Mouse (Mus musculus) hindbrain, embryonic 15.5 days (tissue): ENCODE measurements around the gene Pdxp. TPM values are rescaled to one million over a fixed set of nuclear protein-coding genes. Genes with fewer than 3 reads are reported as not detected.
A peak's percentile ranks its signal among the peaks of the same experiment; 100 is the strongest.

Experiments used
- ATAC-seq: fragments of 200-750 bp; cut with Nextera tagmentation; 2 replicates; pipeline ENCODE4 v1.8.0; 2017; ENCODE audit warnings: low read depth, moderate number of reproducible peaks, moderate TSS enrichment; ENCODE audit not compliant: low FRiP score
- H3K27ac ChIP-seq: fragments of 300-500 bp; sonication (generic); replicated peaks from 2 replicates; pipeline ENCODE4 v1.5.1; 2015; ENCODE audit warnings: mild to moderate bottlenecking, inconsistent platforms
- H3K27me3 ChIP-seq: fragments of 300-500 bp; sonication (generic); 2 replicates; pipeline ENCODE4 v1.6.1; 2015; ENCODE audit warnings: control low read depth, inconsistent platforms
- H3K36me3 ChIP-seq: fragments of 300-500 bp; sonication (generic); 2 replicates; pipeline ENCODE4 v1.6.1; 2015; ENCODE audit warnings: control low read depth, inconsistent platforms
- H3K4me1 ChIP-seq: fragments of 300-500 bp; sonication (generic); replicated peaks from 2 replicates; pipeline ENCODE4 v1.6.1; 2015; ENCODE audit warnings: control low read depth, inconsistent platforms
- H3K4me2 ChIP-seq: fragments of 300-500 bp; sonication (generic); 2 replicates; pipeline ENCODE4 v1.6.1; 2015; ENCODE audit warnings: moderate library complexity, mild to moderate bottlenecking, inconsistent platforms
- H3K4me3 ChIP-seq: fragments of 300-500 bp; sonication (generic); 2 replicates; pipeline ENCODE4 v1.5.1; 2015; ENCODE audit warnings: mild to moderate bottlenecking, inconsistent platforms
- H3K9ac ChIP-seq: fragments of 300-500 bp; sonication (generic); 2 replicates; pipeline ENCODE4 v1.6.1; 2015; ENCODE audit warnings: inconsistent platforms
- H3K9me3 ChIP-seq: fragments of 300-500 bp; sonication (generic); 2 replicates; pipeline ENCODE4 v1.6.1; 2016; ENCODE audit warnings: control low read depth, inconsistent platforms
- WGBS: fragments of 180-500 bp; shearing (Covaris S2); methylation state at CpG from one replicate; pipeline ENCODE4 v1.1.7; 2015; 5-methylcytosine and 5-hydroxymethylcytosine counted together
- polyA plus RNA-seq: library from polyadenylated mRNA; unstranded; fragments of >200 nt; fragmentation: Nextera tagmentation; extraction: Ambion mirVana; gene quantifications from 2 replicates; pipeline ENCODE4 v1.2.1, GENCODE M21; 2015

Pdxp gene
- polyA plus RNA-seq: 96.1 and 110 TPM in 2 replicates

GRCm38 (mm10) chr15:78913632-78914090, at the start of gene Pdxp:
Gene Pdxp (plus strand): TSS chr15:78913919.
- Histone ChIP-seq H3K4me1 (peaks cover 42% of the 10 kb centered on the region), H3K9ac (peak within 1 kb of the TSS; percentile 82), H3K27me3 (no peaks in the 10 kb centered on the region), H3K4me3 (peak within 1 kb of the TSS; percentile 88), H3K4me2 (peak within 1 kb of the TSS; percentile 81), H3K27ac (peak within 1 kb of the TSS; percentile 97), H3K36me3 (no peaks in the 10 kb centered on the region), H3K9me3 (no peaks in the 10 kb centered on the region)
- peak; percentile 95 for ATAC-seq
- under 1% methylated on average over 48 of the region's 51 CpGs for WGBS

- H3K9me3 ChIP-seq: no peaks in the 10 kb centered on the region
- no peaks in the 10 kb centered on the region for H3K36me3 ChIP-seq
- peak overlapping the region; percentile 14; the same call in 1 of the 2 replicates for H3K4me2 ChIP-seq
- H3K27ac ChIP-seq: peak overlapping the region; percentile 74
- WGBS: 30% methylated on average over 9 of the region's 9 CpGs
- no peak overlapping the region for H3K9ac ChIP-seq
- no peaks in the 10 kb centered on the region for H3K27me3 ChIP-seq
- ATAC-seq: peak; percentile 76
- 0 out of 2 replicates have a peak, but pooled peaks cover 5% of the 10 kb centered on the region for H3K4me1 ChIP-seq
- H3K4me3 ChIP-seq: no peak overlapping the region
Measured at GRCm38 (mm10) chr15:78868398-78868797, 45.3 kb upstream of the Pdxp start.

- Histone ChIP-seq H3K36me3 (no peaks in the 10 kb centered on the region), H3K4me2 (peak overlapping the region; percentile 14; the same call in 1 of the 2 replicates), H3K9me3 (no peaks in the 10 kb centered on the region), H3K4me3 (no peak overlapping the region), H3K27me3 (no peaks in the 10 kb centered on the region), H3K27ac (peak overlapping the region; percentile 74), H3K4me1 (0 out of 2 replicates have a peak, but pooled peaks cover 5% of the 10 kb centered on the region), H3K9ac (no peak overlapping the region)
- 29% methylated on average over 7 of the region's 7 CpGs for WGBS
- ATAC-seq: peak; percentile 71
Measured at GRCm38 (mm10) chr15:78868826-78869233, 44.9 kb upstream of the Pdxp start.

- Histone ChIP-seq H3K4me3 (no peak overlapping the region), H3K36me3 (no peaks in the 10 kb centered on the region), H3K27ac (no peak overlapping the region), H3K9ac (no peak overlapping the region), H3K9me3 (no peaks in the 10 kb centered on the region), H3K27me3 (no peaks in the 10 kb centered on the region), H3K4me1 (0 out of 2 replicates have a peak, but pooled peaks cover 5% of the 10 kb centered on the region), H3K4me2 (no peak overlapping the region)
- ATAC-seq: no peak
- 28% methylated on average over 6 of the region's 6 CpGs for WGBS
Measured at GRCm38 (mm10) chr15:78869775-78870174, 43.9 kb upstream of the Pdxp start.

- Histone ChIP-seq H3K4me3 (no peak overlapping the region), H3K36me3 (no peaks in the 10 kb centered on the region), H3K9me3 (no peaks in the 10 kb centered on the region), H3K27me3 (no peaks in the 10 kb centered on the region), H3K4me1 (peaks cover 20% of the 10 kb centered on the region), H3K9ac (no peak overlapping the region), H3K4me2 (no peak overlapping the region), H3K27ac (no peak overlapping the region)
- no peak for ATAC-seq
- 54% methylated on average over 5 of the region's 5 CpGs for WGBS
Measured at GRCm38 (mm10) chr15:78872021-78872608, 41.6 kb upstream of the Pdxp start.

- Histone ChIP-seq H3K27ac (no peak overlapping the region; the same call in 1 of the 2 replicates), H3K4me3 (no peak overlapping the region), H3K36me3 (no peaks in the 10 kb centered on the region), H3K27me3 (no peaks in the 10 kb centered on the region), H3K4me1 (peaks cover 26% of the 10 kb centered on the region), H3K9me3 (no peaks in the 10 kb centered on the region), H3K9ac (no peak overlapping the region), H3K4me2 (no peak overlapping the region)
- 48% methylated on average over 13 of the region's 13 CpGs for WGBS
- ATAC-seq: no peak
Measured at GRCm38 (mm10) chr15:78873803-78874435, 39.8 kb upstream of the Pdxp start.

- Histone ChIP-seq H3K9ac (no peak overlapping the region), H3K4me1 (peaks cover 31% of the 10 kb centered on the region), H3K27ac (peak overlapping the region; percentile 100; the same call in 1 of the 2 replicates), H3K4me2 (no peak overlapping the region), H3K4me3 (no peak overlapping the region), H3K27me3 (no peaks in the 10 kb centered on the region), H3K9me3 (no peaks in the 10 kb centered on the region), H3K36me3 (no peaks in the 10 kb centered on the region)
- 84% methylated on average over 8 of the region's 8 CpGs for WGBS
- ATAC-seq: no peak
Measured at GRCm38 (mm10) chr15:78874989-78875388, 38.7 kb upstream of the Pdxp start.

- no peak for ATAC-seq
- peak overlapping the region; percentile 75 for H3K4me2 ChIP-seq
- H3K27ac ChIP-seq: peak overlapping the region; percentile 100
- no peaks in the 10 kb centered on the region for H3K36me3 ChIP-seq
- peak overlapping the region; percentile 87 for H3K9ac ChIP-seq
- peaks cover 31% of the 10 kb centered on the region for H3K4me1 ChIP-seq
- peak overlapping the region; percentile 90 for H3K4me3 ChIP-seq
- H3K9me3 ChIP-seq: no peaks in the 10 kb centered on the region
- H3K27me3 ChIP-seq: no peaks in the 10 kb centered on the region
- 82% methylated on average over 5 of the region's 5 CpGs for WGBS
Measured at GRCm38 (mm10) chr15:78875537-78875936, 38.2 kb upstream of the Pdxp start.

- Histone ChIP-seq H3K27ac (peak overlapping the region; percentile 100), H3K9me3 (no peaks in the 10 kb centered on the region), H3K4me2 (peak overlapping the region; percentile 75), H3K9ac (peak overlapping the region; percentile 87), H3K27me3 (no peaks in the 10 kb centered on the region), H3K36me3 (no peaks in the 10 kb centered on the region), H3K4me3 (peak overlapping the region; percentile 90), H3K4me1 (peaks cover 31% of the 10 kb centered on the region)
- ATAC-seq: peak; percentile 20; the same call in 1 of the 2 replicates
- 3% methylated on average over 17 of the region's 17 CpGs for WGBS
Measured at GRCm38 (mm10) chr15:78876258-78876696, 37.4 kb upstream of the Pdxp start.

GRCm38 (mm10) chr15:78876991-78877809, 36.5 kb upstream of the Pdxp start, which contains the start of gene Gga1:
Gene Gga1 (plus strand): TSS chr15:78877190.
- Histone ChIP-seq H3K27me3 (no peaks in the 10 kb centered on the region), H3K27ac (peak within 1 kb of the TSS; percentile 100), H3K9me3 (no peaks in the 10 kb centered on the region), H3K4me3 (peak within 1 kb of the TSS; percentile 90), H3K36me3 (peaks cover 7% of the 10 kb centered on the region; the same call in 1 of the 2 replicates), H3K4me1 (peaks cover 31% of the 10 kb centered on the region), H3K4me2 (peak within 1 kb of the TSS; percentile 75), H3K9ac (peak within 1 kb of the TSS; percentile 87)
- ATAC-seq: peak; percentile 92
- under 1% methylated on average over 67 of the region's 95 CpGs for whole genome bisulfite sequencing

- peak overlapping the region; percentile 90 for H3K4me3 ChIP-seq
- H3K9me3 ChIP-seq: no peaks in the 10 kb centered on the region
- H3K36me3 ChIP-seq: peaks cover 10% of the 10 kb centered on the region; the same call in 1 of the 2 replicates
- H3K9ac ChIP-seq: peak overlapping the region; percentile 87
- peak overlapping the region; percentile 100 for H3K27ac ChIP-seq
- peak overlapping the region; percentile 75 for H3K4me2 ChIP-seq
- H3K27me3 ChIP-seq: no peaks in the 10 kb centered on the region
- peaks cover 31% of the 10 kb centered on the region for H3K4me1 ChIP-seq
- 2% methylated on average over 16 of the region's 17 CpGs for WGBS
- no peak; the same call in 1 of the 2 replicates for ATAC-seq
Measured at GRCm38 (mm10) chr15:78877810-78878390, 35.8 kb upstream of the Pdxp start.
